Mouse (Mus musculus) liver, embryonic 14.5 days (tissue): ENCODE data around the gene Pbx4.

Experiments used
- CTCF ChIP-seq: IDR thresholded peaks from 2 replicates; pipeline ENCODE4 v1.5.1; 2016; ENCODE audit warnings: antibody characterized with exemption, low read depth, control low read depth
- EP300 ChIP-seq: IDR thresholded peaks from 2 replicates; pipeline ENCODE4 v1.6.1; 2016; ENCODE audit warnings: antibody characterized with exemption, low read depth

GRCm38 (mm10) chr8:69789731-69790130 lies 42.6 kb upstream of the Pbx4 start:
- TF ChIP-seq CTCF = no peak
- no peak for TF ChIP-seq EP300
